Mouse (Mus musculus) cortical plate, adult 2 months (tissue): ENCODE measurements around the gene Map3k12.

Experiments used
- CTCF ChIP-seq: fragments of 200-500 bp; IDR thresholded peaks from 2 replicates; pipeline ENCODE4 v1.5.1; 2011; ENCODE audit warnings: mild to moderate bottlenecking, control low read depth, low read length; ENCODE audit not compliant: insufficient read depth; ENCODE audit errors: extremely low read depth
- POLR2A ChIP-seq: fragments of 200-500 bp; IDR thresholded peaks from 2 replicates; pipeline ENCODE4 v1.6.1; 2011; ENCODE audit warnings: mild to moderate bottlenecking, low read length, control low read depth; ENCODE audit not compliant: insufficient read depth; ENCODE audit errors: extremely low read depth

DNA sequence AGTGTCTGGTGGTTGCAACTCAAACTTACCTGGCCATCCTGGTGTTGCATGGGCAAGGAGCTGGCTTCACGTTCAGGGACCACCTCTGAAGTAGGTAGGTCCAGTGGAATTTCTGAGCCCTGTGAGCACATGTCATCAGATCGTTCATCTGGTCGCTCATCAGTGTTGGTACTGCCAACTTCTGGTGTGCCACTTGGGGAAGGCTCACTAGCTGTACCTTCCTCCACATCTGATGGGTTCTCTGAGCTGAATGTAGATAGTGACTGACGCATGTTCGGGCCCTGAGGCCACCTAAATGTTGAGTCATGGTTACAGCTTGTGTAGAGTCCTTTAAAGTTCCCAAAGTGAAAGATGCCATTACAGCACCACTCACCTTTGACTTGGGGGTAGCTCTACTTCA, 16.4 kb downstream of the Map3k12 start:
- no peak for TF ChIP-seq POLR2A
- TF ChIP-seq CTCF: no peak
